Mouse (Mus musculus): ENCODE data around the gene Acsf2.

- TF ChIP-seq CTCF (IDR thresholded peaks at IDR 0.05; ENCODE audit: extremely low read depth, insufficient read length, insufficient replicate concordance, low read depth, low read length) (no peak), POLR2A (IDR thresholded peaks at IDR 0.05; ENCODE audit: low read depth, low read length) (no peak)
Measured at GRCm38 (mm10) chr11:94546381-94546780, 55.3 kb downstream of the Acsf2 start.
